Mouse (Mus musculus) testis, adult 2 months (tissue): ENCODE data around the gene 6430548M08Rik.

ENCODE experiments used
- CTCF ChIP-seq: fragments of 200-500 bp; IDR thresholded peaks from 2 replicates; pipeline ENCODE4 v1.5.1; 2012; ENCODE audit warnings: low read depth, mild to moderate bottlenecking, inconsistent platforms, low read length, moderate library complexity; ENCODE audit not compliant: control insufficient read depth, insufficient read depth, insufficient replicate concordance
- POLR2A ChIP-seq: fragments of 200-500 bp; IDR thresholded peaks from 2 replicates; pipeline ENCODE4 v1.6.1; 2012; ENCODE audit warnings: low read depth, mild to moderate bottlenecking, inconsistent platforms, low read length, moderate library complexity; ENCODE audit not compliant: control insufficient read depth

GRCm38 (mm10) chr8:120072827-120073226 is 41.1 kb upstream of the 6430548M08Rik start:
- TF ChIP-seq CTCF (no peak), POLR2A (no peak)
